Comparison of ENCODE assay signal across 11 mouse cellular contexts in the genomic region with DNA sequence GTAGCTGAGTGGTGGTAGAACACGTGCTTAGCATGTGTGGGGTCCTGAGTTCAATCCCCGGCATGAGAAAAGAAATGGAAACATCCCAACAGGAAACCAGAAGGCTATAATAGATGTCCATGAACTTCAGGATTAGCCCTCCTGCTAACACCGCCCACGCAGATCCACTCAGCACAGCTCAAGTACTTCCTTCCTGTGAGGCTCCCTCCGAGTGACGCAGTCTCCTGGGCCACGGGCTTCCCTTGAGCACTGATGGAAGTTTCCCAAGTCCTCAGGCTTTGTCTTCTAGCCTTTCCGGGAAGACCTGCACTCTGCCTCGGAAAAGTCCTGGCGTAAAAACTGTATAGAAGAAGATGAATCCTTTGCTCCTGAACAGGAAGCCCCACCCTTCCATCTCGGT.
A peak's percentile ranks its signal among the peaks of the same experiment; 100 is the strongest.
DNase-seq lines count a peak whose midpoint lies in the region; ATAC-seq lines count a peak whose summit lies in the region.
"Had no signal": no experiment of that assay in that cellular context is flagged by ENCODE, and none has a peak within 500 bp of the region (broad histone marks: within the 10 kb centered on the region; RNA-seq: fewer than 3 reads in every experiment).

No protein-coding gene starts in this region.

- no peak overlapping the region for H3K4me2 ChIP-seq in kidney, embryonic 15.5 days
- H3K4me2 ChIP-seq: embryonic facial prominence, embryonic 13.5 days; hindbrain, embryonic 12.5 days; limb, embryonic 15.5 days had no signal

- ATAC-seq in kidney, embryonic 15.5 days (replicated peaks; ENCODE audit: low FRiP score) = no peak
- ATAC-seq: midbrain, embryonic 16.5 days had no signal

- H3K4me3 ChIP-seq in kidney, embryonic 15.5 days (replicated peaks) = no peak overlapping the region
- H3K4me3 ChIP-seq: embryonic facial prominence, embryonic 13.5 days; hindbrain, embryonic 12.5 days; limb, embryonic 15.5 days had no signal

- peaks cover 9% of the 10 kb centered on the region for H3K4me1 ChIP-seq in kidney, embryonic 15.5 days
- H3K4me1 ChIP-seq: hindbrain, embryonic 12.5 days had no signal

- no peaks in the 10 kb centered on the region for H3K27me3 ChIP-seq in kidney, embryonic 15.5 days
- H3K27me3 ChIP-seq: embryonic facial prominence, embryonic 13.5 days; hindbrain, embryonic 12.5 days; limb, embryonic 15.5 days had no signal

- no peaks in the 10 kb centered on the region for H3K36me3 ChIP-seq in kidney, embryonic 15.5 days
- H3K36me3 ChIP-seq: embryonic facial prominence, embryonic 13.5 days; hindbrain, embryonic 12.5 days; limb, embryonic 15.5 days had no signal

- no peak overlapping the region for H3K27ac ChIP-seq in kidney, embryonic 15.5 days
- H3K27ac ChIP-seq: embryonic facial prominence, embryonic 13.5 days; hindbrain, embryonic 12.5 days; limb, embryonic 15.5 days had no signal

- 74% methylated on average over 11 of the region's 11 CpGs for WGBS in kidney, embryonic 15.5 days

- no peak overlapping the region for H3K9ac ChIP-seq in kidney, embryonic 15.5 days
- H3K9ac ChIP-seq: embryonic facial prominence, embryonic 13.5 days; hindbrain, embryonic 12.5 days; limb, embryonic 15.5 days had no signal

- DNase-seq in kidney, adult 11 months = peak; percentile 17
- DNase-seq in R1 (ENCODE audit: low read depth, low spot score) = peak; percentile 55
- peak; percentile 23 for DNase-seq in adrenal gland, postnatal 25 days
- DNase-seq in kidney, postnatal 36 days = peak; percentile 30 to 46
- DNase-seq in ovary, postnatal 14 days (ENCODE audit: low spot score) = no peak
- no peak for DNase-seq in retina, embryonic 14.5 days (ENCODE audit: low spot score)

- no peaks in the 10 kb centered on the region for H3K9me3 ChIP-seq in kidney, embryonic 15.5 days (replicated peaks)
- H3K9me3 ChIP-seq: embryonic facial prominence, embryonic 13.5 days; hindbrain, embryonic 12.5 days; limb, embryonic 15.5 days had no signal

Comparison
In these comparisons a context has a peak if more than half of its experiments do, and no peak if none do; other contexts are left out.
1. DNase-seq: peak in kidney, adult 11 months (single experiment), R1 (single experiment), adrenal gland, postnatal 25 days (single experiment) and kidney, postnatal 36 days (2 of 2); none in ovary, postnatal 14 days (single experiment) and retina, embryonic 14.5 days (single experiment).